Mouse (Mus musculus) liver, embryonic 14.5 days (tissue): Measurements from ENCODE around the gene 4930572O03Rik. TPM values are rescaled to one million over a fixed set of nuclear protein-coding genes. Genes with fewer than 3 reads are reported as not detected.
"Not testable (repeated sequence)": the region's sequence is repeated elsewhere in the genome, so short reads cannot be mapped to it uniquely, and the experiment has no call there.

ENCODE experiments used
- ATAC-seq: fragments of 200-750 bp; cut with Nextera tagmentation; 2 replicates; pipeline ENCODE4 v1.8.0; 2017; ENCODE audit warnings: moderate number of reproducible peaks, mild to moderate bottlenecking, moderate library complexity; ENCODE audit not compliant: insufficient read depth
- DNase-seq, 3 experiments: peaks; one replicate each; pipeline ENCODE4 v3.0.0-alpha.2; 2012 to 2013; ENCODE audit warnings: low read depth in 3 of 3, low spot score in 3 of 3
- H3K27ac ChIP-seq: fragments of 300-500 bp; sonication (generic); 2 replicates; pipeline ENCODE4 v1.5.1; 2014; ENCODE audit warnings: moderate library complexity, mild to moderate bottlenecking, control low read depth, inconsistent platforms
- H3K27me3 ChIP-seq: fragments of 300-500 bp; sonication (generic); 2 replicates; pipeline ENCODE4 v1.6.1; 2014; ENCODE audit warnings: mild to moderate bottlenecking, low read length, moderate library complexity; ENCODE audit not compliant: control insufficient read depth, insufficient read depth
- H3K36me3 ChIP-seq: fragments of 300-500 bp; sonication (generic); replicated peaks from 2 replicates; pipeline ENCODE4 v1.6.1; 2014; ENCODE audit warnings: low read depth; ENCODE audit not compliant: control insufficient read depth, insufficient read depth
- H3K4me1 ChIP-seq, 2 experiments: fragments of 200-500 bp in 1 of 2; fragments of 300-500 bp in 1 of 2; sonication (generic) in 1 of 2; replicated peaks; 2 replicates each; pipeline ENCODE4 v1.6.1; 2012 to 2014; ENCODE audit warnings: antibody characterized with exemption in 1 of 2, inconsistent platforms in 1 of 2, low read length in 1 of 2; ENCODE audit not compliant: control insufficient read depth in 2 of 2, insufficient read depth in 2 of 2
- H3K4me2 ChIP-seq: fragments of 300-500 bp; sonication (generic); 2 replicates; pipeline ENCODE4 v1.6.1; 2014; ENCODE audit warnings: low read depth, mild to moderate bottlenecking, control low read depth, moderate library complexity
- H3K4me3 ChIP-seq, 2 experiments: fragments of 200-500 bp in 1 of 2; fragments of 300-500 bp in 1 of 2; sonication (generic) in 1 of 2; 2 replicates each; pipeline ENCODE4 v1.5.1; 2012 to 2014; ENCODE audit warnings: low read depth in 2 of 2, low read length in 2 of 2, mild to moderate bottlenecking in 2 of 2, control low read depth in 1 of 2, inconsistent platforms in 1 of 2, moderate library complexity in 1 of 2; ENCODE audit not compliant: insufficient read depth in 1 of 2
- H3K9ac ChIP-seq: fragments of 300-500 bp; sonication (generic); replicated peaks from 2 replicates; pipeline ENCODE4 v1.6.1; 2014; ENCODE audit warnings: mild to moderate bottlenecking, control low read depth, moderate library complexity
- H3K9me3 ChIP-seq: fragments of 300-500 bp; sonication (generic); 2 replicates; pipeline ENCODE4 v1.6.1; 2016; ENCODE audit warnings: low read length, mixed read lengths; ENCODE audit not compliant: control insufficient read depth
- WGBS: fragments of 180-500 bp; shearing (Covaris S2); extraction: QIAGEN DNeasy Blood & Tissue Kit; methylation state at CpG from one replicate; pipeline ENCODE4 v1.1.7; 2014; ENCODE audit not compliant: insufficient replicate concordance; 5-methylcytosine and 5-hydroxymethylcytosine counted together
- polyA plus RNA-seq, 2 experiments: library from polyadenylated mRNA; depleted of rRNA in 1 of 2; stranded (reverse) in 1 of 2; unstranded in 1 of 2; fragments of >200 nt; fragmentation: Nextera tagmentation in 1 of 2; extraction: Ambion mirVana in 1 of 2; gene quantifications; 2 replicates each; pipeline versions ENCODE4 v1.2.1 to v1.2.3; 2012 to 2014

4930572O03Rik gene
- polyA plus RNA-seq, 2 experiments, result not detected

DNA sequence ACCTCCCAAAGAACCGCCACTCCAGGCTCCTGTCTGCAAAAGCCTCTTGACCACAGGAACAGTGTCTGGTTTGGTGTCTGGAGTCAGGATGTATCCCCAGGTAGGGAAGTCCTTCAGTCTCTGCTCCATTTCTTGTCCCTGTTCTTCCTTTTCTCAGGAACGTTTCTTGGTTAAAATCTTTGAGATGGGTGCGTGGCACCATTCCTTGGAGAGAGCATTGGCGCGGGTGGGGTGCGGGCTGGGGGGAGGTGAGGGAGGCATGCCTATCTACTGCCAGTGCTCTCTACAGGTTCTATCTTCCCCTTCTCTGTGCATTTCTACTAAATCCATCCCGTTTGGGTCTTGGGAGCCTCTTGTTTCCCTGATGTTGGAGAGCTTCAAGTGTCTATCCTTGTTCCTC is 7.0 kb upstream of the 4930572O03Rik start:
- H3K4me3 ChIP-seq, DNase-seq, H3K9me3 ChIP-seq, H3K4me2 ChIP-seq, H3K9ac ChIP-seq, ATAC-seq, H3K4me1 ChIP-seq, H3K27me3 ChIP-seq, H3K36me3 ChIP-seq, H3K27ac ChIP-seq: not testable (repeated sequence)
- 52% methylated on average over 6 of the region's 7 CpGs for WGBS

DNA sequence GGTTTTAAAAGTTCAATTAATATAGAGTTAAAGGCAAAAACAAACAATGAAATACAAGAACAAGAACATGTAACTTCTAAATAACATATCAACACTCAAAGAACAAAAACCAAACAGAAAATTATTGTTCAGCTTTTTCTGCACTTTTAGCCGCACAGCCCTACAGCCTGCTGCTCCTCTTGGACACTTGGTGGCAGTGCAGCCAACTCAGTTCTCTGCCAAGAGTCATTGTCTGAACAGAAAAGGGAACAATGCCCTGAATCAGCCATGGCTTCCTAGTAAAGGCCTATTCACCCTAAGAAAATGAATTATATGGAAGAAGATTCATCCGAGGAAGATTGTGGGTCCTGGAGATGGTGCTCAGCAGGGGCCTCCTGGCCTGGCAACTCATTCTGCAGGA is 4.5 kb downstream of the 4930572O03Rik start:
- 52% methylated on average over 2 of the region's 2 CpGs for WGBS
- H3K27me3 ChIP-seq, DNase-seq: not testable (repeated sequence)

DNA sequence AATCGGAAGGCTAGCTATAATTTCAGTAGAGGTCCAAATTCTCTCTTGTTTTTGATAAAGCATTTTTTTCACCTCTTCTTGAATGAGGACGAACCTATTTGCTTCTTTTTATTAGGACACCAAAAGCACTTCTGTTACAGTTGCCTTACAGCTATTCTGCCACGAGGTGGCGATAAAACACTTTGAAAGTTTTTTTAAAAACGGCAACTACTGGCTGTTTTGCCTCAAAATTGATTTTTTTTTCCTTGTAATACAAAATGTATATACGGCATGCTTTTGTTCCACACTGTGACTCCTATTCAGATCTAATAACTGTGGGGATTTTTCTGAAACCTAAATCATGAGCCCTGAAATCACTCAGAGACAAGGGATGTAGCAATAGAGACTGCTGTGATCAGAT is 11.2 kb downstream of the 4930572O03Rik start:
- not testable (repeated sequence) for H3K4me1 ChIP-seq, H3K4me2 ChIP-seq, H3K9me3 ChIP-seq, H3K9ac ChIP-seq, H3K36me3 ChIP-seq, H3K27ac ChIP-seq, H3K4me3 ChIP-seq, H3K27me3 ChIP-seq, DNase-seq, ATAC-seq
- 25% methylated on average over 6 of the region's 6 CpGs for WGBS

More for the DNA sequence above, 4.5 kb downstream of the 4930572O03Rik start:
- H3K4me2 ChIP-seq, H3K4me1 ChIP-seq, H3K9ac ChIP-seq, H3K4me3 ChIP-seq, H3K36me3 ChIP-seq, H3K9me3 ChIP-seq, ATAC-seq, H3K27ac ChIP-seq: not testable (repeated sequence)

DNA sequence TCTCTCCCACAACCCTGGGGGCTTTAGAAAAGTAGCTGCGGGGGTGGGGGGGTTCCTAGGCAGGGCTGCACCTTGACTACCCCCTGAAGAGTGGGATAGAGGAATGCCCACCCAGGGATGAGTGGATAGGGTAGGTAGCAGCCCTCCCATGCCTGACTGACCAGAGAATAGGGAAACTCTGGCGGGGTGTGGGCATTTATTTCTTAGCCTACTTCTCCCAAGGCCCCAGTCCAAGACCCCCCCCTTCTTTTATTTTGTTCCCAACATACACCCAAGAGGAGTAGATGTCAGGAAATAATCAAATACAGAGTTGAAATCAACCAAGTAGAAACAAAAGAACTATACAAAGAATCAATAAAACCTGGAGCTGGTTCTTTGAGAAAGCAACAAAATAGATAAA is 19.2 kb downstream of the 4930572O03Rik start:
- not testable (repeated sequence) for H3K27me3 ChIP-seq, H3K9ac ChIP-seq, H3K4me1 ChIP-seq, H3K4me2 ChIP-seq, H3K9me3 ChIP-seq, DNase-seq, H3K4me3 ChIP-seq, H3K36me3 ChIP-seq, H3K27ac ChIP-seq, ATAC-seq
- WGBS, result 39% methylated on average over 2 of the region's 2 CpGs

DNA sequence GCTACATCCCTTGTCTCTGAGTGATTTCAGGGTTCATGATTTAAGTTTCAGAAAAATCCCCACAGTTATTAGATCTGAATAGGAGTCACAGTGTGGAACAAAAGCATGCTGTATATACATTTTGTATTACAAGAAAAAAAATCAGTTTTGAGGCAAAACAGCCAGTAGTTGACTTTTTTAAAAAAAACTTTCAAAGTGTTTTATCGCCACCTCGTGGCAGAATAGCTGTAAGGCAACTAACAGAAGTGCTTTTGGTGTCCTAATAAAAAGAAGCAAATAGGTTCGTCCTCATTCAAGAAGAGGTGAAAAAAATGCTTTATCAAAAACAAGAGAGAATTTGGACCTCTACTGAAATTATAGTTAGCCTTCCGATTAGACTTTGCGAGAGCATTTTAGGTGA is 26.8 kb downstream of the 4930572O03Rik start:
- DNase-seq, H3K9me3 ChIP-seq, H3K4me1 ChIP-seq, H3K4me3 ChIP-seq, H3K27me3 ChIP-seq, H3K4me2 ChIP-seq, H3K9ac ChIP-seq, H3K27ac ChIP-seq, ATAC-seq, H3K36me3 ChIP-seq: not testable (repeated sequence)
- 28% methylated on average over 5 of the region's 5 CpGs for WGBS

DNA sequence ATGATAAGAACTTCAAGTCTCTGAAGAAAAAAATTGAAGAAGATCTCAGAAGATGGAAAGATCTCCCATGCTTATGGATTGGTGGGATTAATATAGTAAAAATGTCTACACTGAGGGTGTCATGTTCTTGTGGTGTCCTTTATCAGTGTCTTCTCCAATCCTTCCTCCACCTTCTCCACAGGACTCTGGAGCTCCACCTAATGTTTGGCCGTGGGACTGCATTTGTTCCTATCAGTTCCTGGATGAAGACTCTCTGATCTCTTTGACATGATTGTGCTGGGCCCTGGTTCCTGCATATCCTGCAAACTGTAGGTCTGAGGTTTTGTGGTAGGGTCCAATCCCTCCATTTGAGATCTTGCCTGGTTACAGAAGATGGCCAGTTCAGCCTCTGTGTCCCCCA is 28.7 kb downstream of the 4930572O03Rik start:
- not testable (repeated sequence) for H3K9ac ChIP-seq, H3K9me3 ChIP-seq, H3K4me3 ChIP-seq, H3K36me3 ChIP-seq, H3K4me1 ChIP-seq, H3K27ac ChIP-seq, ATAC-seq, H3K4me2 ChIP-seq, DNase-seq, H3K27me3 ChIP-seq
- 21% methylated on average over 1 of the region's 1 CpGs for WGBS

DNA sequence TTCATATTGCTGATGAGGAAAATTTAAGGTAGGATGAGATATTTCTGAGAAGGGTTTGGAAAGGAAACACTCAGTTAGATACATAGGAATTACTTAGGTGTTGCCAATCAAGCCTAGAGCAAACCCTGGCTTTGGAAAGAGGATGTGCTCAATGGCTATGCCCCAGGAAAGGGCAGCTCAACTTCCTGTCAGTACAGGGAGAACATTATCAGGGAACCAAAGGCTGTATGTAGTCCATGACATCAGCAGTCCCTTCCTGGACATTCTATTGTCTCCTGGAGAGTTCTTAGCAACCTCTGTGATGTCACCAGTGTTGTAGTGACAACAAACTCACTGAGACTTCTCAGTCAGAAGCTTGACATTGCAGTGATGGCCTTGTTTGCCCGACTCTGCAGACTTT is 38.1 kb downstream of the 4930572O03Rik start, which contains the start of gene Speer4d:
Gene Speer4d (plus strand): TSS at position 301 of the 400 bp plus-strand sequence.
- not testable (repeated sequence) for H3K36me3 ChIP-seq, H3K27ac ChIP-seq, ATAC-seq, H3K4me3 ChIP-seq, H3K4me2 ChIP-seq, DNase-seq, H3K4me1 ChIP-seq, H3K9me3 ChIP-seq, H3K27me3 ChIP-seq, H3K9ac ChIP-seq
- WGBS, result 23% methylated on average over 1 of the region's 1 CpGs

DNA sequence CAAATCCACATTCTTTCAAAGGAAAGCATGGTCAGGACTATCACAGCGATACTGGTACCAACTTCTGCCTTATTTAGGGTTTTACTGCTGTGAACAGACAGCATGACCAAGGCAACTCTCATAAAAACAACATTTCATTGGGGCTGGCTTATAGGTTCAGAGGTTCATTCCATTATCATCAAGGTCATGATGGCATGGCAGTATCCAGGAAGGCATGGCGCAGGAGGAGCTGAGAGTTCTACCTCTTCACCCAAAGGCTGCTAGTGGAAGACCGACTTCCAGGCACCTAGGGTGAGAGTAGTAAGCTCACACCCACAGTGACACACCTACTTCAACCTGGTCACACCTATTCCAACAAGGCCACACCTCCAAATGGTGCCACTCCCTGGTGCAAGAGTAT is 40.7 kb downstream of the 4930572O03Rik start:
- not testable (repeated sequence) for H3K4me3 ChIP-seq, H3K9me3 ChIP-seq, H3K4me2 ChIP-seq, H3K27ac ChIP-seq, ATAC-seq, H3K9ac ChIP-seq, H3K36me3 ChIP-seq, DNase-seq, H3K27me3 ChIP-seq, H3K4me1 ChIP-seq
- 49% methylated on average over 3 of the region's 3 CpGs for WGBS
